Mouse (Mus musculus) adrenal gland, postnatal 10 days (tissue): Measurements from ENCODE around the gene St6galnac6. TPM values are rescaled to one million over a fixed set of nuclear protein-coding genes. Genes with fewer than 3 reads are reported as not detected.

ENCODE experiments used
- DNase-seq: peaks from one replicate; pipeline ENCODE4 v3.0.0; 2021; ENCODE audit warnings: mixed read lengths
- total RNA-seq, 2 experiments: library from RNA; stranded (reverse); gene quantifications; 2 replicates each; pipeline ENCODE4 v1.2.3; 2021

Gene St6galnac6
- total RNA-seq, 2 experiments from 2014 or later, result 55.2 to 64.1 TPM

- DNase-seq, result no peak
Measured at GRCm38 (mm10) chr2:32639632-32640031, 40.1 kb downstream of the St6galnac6 start.

- no peak for DNase-seq
Measured at GRCm38 (mm10) chr2:32640550-32641051, 41.1 kb downstream of the St6galnac6 start.

GRCm38 (mm10) chr2:32641810-32642209, 42.3 kb downstream of the St6galnac6 start:
- no peak for DNase-seq

- no peak for DNase-seq
Measured at GRCm38 (mm10) chr2:32642813-32643212, 43.3 kb downstream of the St6galnac6 start.

GRCm38 (mm10) chr2:32644083-32644482, 44.6 kb downstream of the St6galnac6 start:
- no peak for DNase-seq

- no peak for DNase-seq
Measured at GRCm38 (mm10) chr2:32644799-32645475, 45.4 kb downstream of the St6galnac6 start.

- no peak for DNase-seq
Measured at GRCm38 (mm10) chr2:32645647-32646046, 46.1 kb downstream of the St6galnac6 start.

GRCm38 (mm10) chr2:32646379-32647056, 47.0 kb downstream of the St6galnac6 start, which contains the start of gene Eng:
Gene Eng, plus strand, starts transcription at chr2:32646595.
- peak; percentile 66 for DNase-seq

GRCm38 (mm10) chr2:32647366-32647765, 47.9 kb downstream of the St6galnac6 start:
- DNase-seq, result no peak

- DNase-seq, result no peak
Measured at GRCm38 (mm10) chr2:32653764-32654163, 54.3 kb downstream of the St6galnac6 start.

- DNase-seq, result no peak
Measured at GRCm38 (mm10) chr2:32654743-32655393, 55.4 kb downstream of the St6galnac6 start.

GRCm38 (mm10) chr2:32655394-32655744, 55.9 kb downstream of the St6galnac6 start:
- no peak for DNase-seq

- DNase-seq, result peak; percentile 60
Measured at GRCm38 (mm10) chr2:32655826-32656225, 56.3 kb downstream of the St6galnac6 start.

- DNase-seq, result no peak
Measured at GRCm38 (mm10) chr2:32658873-32659272, 59.4 kb downstream of the St6galnac6 start.

GRCm38 (mm10) chr2:32661509-32662107, 62.1 kb downstream of the St6galnac6 start:
- DNase-seq, result peak; percentile 55

- DNase-seq, result no peak
Measured at GRCm38 (mm10) chr2:32662291-32662690, 62.8 kb downstream of the St6galnac6 start.

GRCm38 (mm10) chr2:32665345-32665744, 65.8 kb downstream of the St6galnac6 start:
- no peak for DNase-seq

GRCm38 (mm10) chr2:32665853-32666252, 66.3 kb downstream of the St6galnac6 start:
- no peak for DNase-seq

GRCm38 (mm10) chr2:32667775-32668174, 68.3 kb downstream of the St6galnac6 start:
- no peak for DNase-seq

GRCm38 (mm10) chr2:32668176-32668575, 68.7 kb downstream of the St6galnac6 start:
- no peak for DNase-seq

- DNase-seq, result no peak
Measured at GRCm38 (mm10) chr2:32669876-32670275, 70.4 kb downstream of the St6galnac6 start.
